Mouse (Mus musculus) embryonic facial prominence, embryonic 11.5 days (tissue): Measurements from ENCODE around the gene AC124108.1. TPM values are rescaled to one million over a fixed set of nuclear protein-coding genes. Genes with fewer than 3 reads are reported as not detected.

ENCODE experiments used
- ATAC-seq: fragments of 200-750 bp; cut with Nextera tagmentation; replicated peaks from 2 replicates; pipeline ENCODE4 v1.8.0; 2017; ENCODE audit warnings: low read depth; ENCODE audit not compliant: insufficient number of reproducible peaks, low FRiP score, low TSS enrichment
- DNase-seq: peaks from one replicate; pipeline ENCODE4 v3.0.0-alpha.2; 2015; ENCODE audit warnings: low spot score
- H3K27ac ChIP-seq: fragments of 300-500 bp; sonication (generic); replicated peaks from 2 replicates; pipeline ENCODE4 v1.5.1; 2014; ENCODE audit warnings: mild to moderate bottlenecking, low read depth, low read length, control low read depth
- H3K27me3 ChIP-seq: fragments of 300-500 bp; sonication (generic); 2 replicates; pipeline ENCODE4 v1.6.1; 2014; ENCODE audit warnings: mild to moderate bottlenecking, low read length, moderate library complexity, mixed read lengths; ENCODE audit not compliant: control insufficient read depth, insufficient read depth
- H3K36me3 ChIP-seq: fragments of 300-500 bp; sonication (generic); replicated peaks from 2 replicates; pipeline ENCODE4 v1.6.1; 2014; ENCODE audit warnings: low read depth, mild to moderate bottlenecking, low read length, moderate library complexity, mixed read lengths; ENCODE audit not compliant: control insufficient read depth, insufficient read depth
- H3K4me1 ChIP-seq: fragments of 300-500 bp; sonication (generic); 2 replicates; pipeline ENCODE4 v1.6.1; 2014; ENCODE audit warnings: low read length, mixed read lengths; ENCODE audit not compliant: control insufficient read depth, insufficient read depth
- H3K4me2 ChIP-seq: fragments of 300-500 bp; sonication (generic); 2 replicates; pipeline ENCODE4 v1.6.1; 2014; ENCODE audit warnings: low read depth, mild to moderate bottlenecking, control low read depth, low read length, moderate library complexity
- H3K4me3 ChIP-seq: fragments of 300-500 bp; sonication (generic); 2 replicates; pipeline ENCODE4 v1.5.1; 2014; ENCODE audit warnings: low read depth, low read length, control low read depth
- H3K9ac ChIP-seq: fragments of 300-500 bp; sonication (generic); replicated peaks from 2 replicates; pipeline ENCODE4 v1.6.1; 2014; ENCODE audit warnings: mild to moderate bottlenecking, control low read depth, low read length
- H3K9me3 ChIP-seq: fragments of 300-500 bp; sonication (generic); replicated peaks from 2 replicates; pipeline ENCODE4 v1.6.1; 2016; ENCODE audit warnings: mild to moderate bottlenecking, low read length, inconsistent platforms, mixed read lengths; ENCODE audit not compliant: control insufficient read depth
- WGBS: fragments of 180-500 bp; shearing (Covaris S2); extraction: QIAGEN DNeasy Blood & Tissue Kit; methylation state at CpG from one replicate; pipeline ENCODE4 v1.1.7; 2014; 5-methylcytosine and 5-hydroxymethylcytosine counted together
- polyA plus RNA-seq: library from polyadenylated mRNA; unstranded; fragments of >200 nt; fragmentation: Nextera tagmentation; extraction: Ambion mirVana; gene quantifications from 2 replicates; pipeline ENCODE4 v1.2.1, GENCODE M21; 2014

Gene AC124108.1
- polyA plus RNA-seq, 1 experiment from 2014 or later: 0.65 TPM

DNA sequence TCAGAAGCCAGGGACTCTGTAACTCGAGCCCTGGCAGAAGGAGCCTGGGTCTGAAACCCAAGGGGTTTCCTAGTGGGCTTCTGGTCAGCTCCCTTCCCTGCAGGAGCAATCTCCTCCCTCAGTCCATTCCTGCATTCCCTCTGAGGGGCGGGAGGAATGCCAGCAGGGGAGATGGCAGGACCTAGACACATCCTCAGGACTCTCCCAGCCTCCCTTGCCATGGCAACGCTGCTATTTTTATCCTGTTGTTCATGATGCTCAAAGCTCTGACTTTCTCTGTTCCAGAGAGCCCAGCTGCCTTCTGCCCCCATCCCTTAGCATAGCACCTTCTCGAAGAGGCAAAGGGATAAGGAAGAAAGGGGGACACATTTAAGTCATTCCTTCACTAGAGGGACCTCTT lies 16.9 kb downstream of the AC124108.1 start:
- Histone ChIP-seq H3K9me3 (no peaks in the 10 kb centered on the region), H3K4me1 (no peaks in the 10 kb centered on the region; the same call in 1 of the 2 replicates), H3K9ac (no peak overlapping the region), H3K27me3 (peaks cover 3% of the 10 kb centered on the region; the same call in 1 of the 2 replicates), H3K4me2 (no peak overlapping the region), H3K27ac (no peak overlapping the region), H3K4me3 (no peak overlapping the region), H3K36me3 (no peaks in the 10 kb centered on the region)
- no peak for ATAC-seq
- no peak for DNase-seq
- WGBS: 15% methylated on average over 4 of the region's 4 CpGs

DNA sequence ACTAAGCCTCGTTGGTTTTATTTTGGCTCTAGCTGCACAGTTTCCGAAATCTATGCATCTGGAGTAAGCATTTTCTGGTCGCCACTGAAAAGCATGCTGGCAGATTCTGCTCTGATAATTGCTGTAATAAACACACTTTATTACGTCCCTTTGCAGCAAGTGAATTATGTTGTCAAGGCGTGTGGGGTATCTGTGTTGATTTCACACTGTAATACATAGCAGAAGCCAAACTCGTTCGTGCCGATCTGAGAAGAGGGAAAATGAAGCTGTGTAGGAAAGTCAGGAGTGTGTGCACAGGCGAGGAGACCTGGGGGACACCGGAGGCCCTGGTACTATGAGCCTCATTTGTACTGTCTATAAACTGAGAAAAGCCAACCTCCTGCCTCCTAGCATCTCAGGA lies 18.1 kb downstream of the AC124108.1 start:
- Histone ChIP-seq H3K27ac (no peak overlapping the region), H3K9me3 (no peaks in the 10 kb centered on the region), H3K27me3 (peaks cover 3% of the 10 kb centered on the region; the same call in 1 of the 2 replicates), H3K36me3 (no peaks in the 10 kb centered on the region), H3K4me1 (no peaks in the 10 kb centered on the region; the same call in 1 of the 2 replicates), H3K4me2 (no peak overlapping the region), H3K9ac (no peak overlapping the region), H3K4me3 (no peak overlapping the region)
- ATAC-seq: no peak
- 65% methylated on average over 10 of the region's 10 CpGs for WGBS
- no peak for DNase-seq

DNA sequence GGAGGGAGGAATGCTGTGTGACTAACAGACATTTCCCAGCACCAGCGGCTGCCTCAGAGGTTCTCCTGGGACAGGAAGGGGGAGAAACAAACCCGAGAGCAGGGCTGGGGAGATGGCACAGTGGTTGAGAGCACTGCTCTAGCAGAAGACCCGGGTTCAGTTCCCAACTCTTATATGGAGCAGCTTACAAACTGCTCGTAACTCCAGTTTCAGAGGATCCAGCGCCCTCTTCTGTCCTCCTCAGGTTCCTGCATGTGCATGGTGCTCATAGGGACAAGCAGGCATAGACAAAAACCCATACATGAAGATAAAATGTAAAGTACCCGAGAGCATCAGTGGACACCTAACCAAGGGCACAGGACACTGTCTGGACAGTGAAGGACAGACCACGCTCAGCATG lies 19.7 kb downstream of the AC124108.1 start:
- no peak overlapping the region for H3K4me3 ChIP-seq

DNA sequence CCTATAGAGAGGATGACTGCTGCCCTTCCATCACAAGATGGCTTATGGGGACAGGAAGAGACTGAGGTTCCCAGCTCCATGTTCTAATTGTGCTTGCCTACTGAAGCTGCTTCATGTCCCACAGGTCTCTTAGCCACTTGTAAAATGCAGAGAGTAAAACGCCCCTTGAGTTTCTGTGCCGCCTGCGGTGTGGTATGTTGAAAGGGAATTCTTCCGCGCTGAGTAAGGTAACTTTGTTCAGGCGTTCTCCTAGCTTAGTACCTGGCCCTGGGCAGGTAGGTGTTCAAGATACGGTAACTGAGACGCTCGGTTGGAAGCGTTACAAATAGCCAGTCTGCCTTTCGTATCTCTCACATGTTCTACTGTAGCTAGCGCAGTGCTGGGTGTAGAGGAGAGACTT lies 20.4 kb downstream of the AC124108.1 start:
- Histone ChIP-seq H3K36me3 (no peaks in the 10 kb centered on the region), H3K27me3 (peaks cover 3% of the 10 kb centered on the region; the same call in 1 of the 2 replicates), H3K4me1 (no peaks in the 10 kb centered on the region; the same call in 1 of the 2 replicates), H3K9me3 (no peaks in the 10 kb centered on the region), H3K4me3 (no peak overlapping the region), H3K27ac (no peak overlapping the region), H3K4me2 (no peak overlapping the region; the same call in 1 of the 2 replicates), H3K9ac (no peak overlapping the region)
- DNase-seq (no peak), ATAC-seq (no peak)
- WGBS: 39% methylated on average over 12 of the region's 12 CpGs

More for the DNA sequence above, 19.7 kb downstream of the AC124108.1 start:
- Histone ChIP-seq H3K9me3 (no peaks in the 10 kb centered on the region), H3K9ac (no peak overlapping the region), H3K27me3 (peaks cover 3% of the 10 kb centered on the region; the same call in 1 of the 2 replicates), H3K27ac (no peak overlapping the region), H3K36me3 (no peaks in the 10 kb centered on the region), H3K4me2 (no peak overlapping the region), H3K4me1 (no peaks in the 10 kb centered on the region; the same call in 1 of the 2 replicates)
- WGBS: 17% methylated on average over 7 of the region's 7 CpGs
- DNase-seq (peak; percentile 66), ATAC-seq (no peak)

DNA sequence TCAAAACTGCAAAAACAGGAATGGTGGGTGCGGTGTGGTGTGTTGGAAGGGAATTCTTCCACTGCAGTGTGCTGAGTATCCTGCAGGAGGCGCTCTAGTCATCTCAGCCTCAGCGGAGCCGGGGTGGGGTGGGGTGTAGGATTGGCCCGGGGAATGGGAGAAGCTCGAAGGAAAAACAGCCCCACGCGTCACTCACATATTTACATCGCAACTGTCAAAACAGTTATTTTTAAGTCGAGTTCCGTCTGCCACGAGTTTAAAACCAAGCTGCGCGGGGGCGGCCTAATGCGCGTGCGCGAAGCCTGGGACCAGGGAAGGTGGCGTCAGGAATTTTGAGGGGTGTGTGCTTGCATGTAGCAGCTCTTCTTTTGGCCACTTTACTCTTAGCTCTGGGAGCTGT lies 21.0 kb downstream of the AC124108.1 start:
- Histone ChIP-seq H3K27ac (no peak overlapping the region), H3K9me3 (no peaks in the 10 kb centered on the region), H3K36me3 (no peaks in the 10 kb centered on the region), H3K4me1 (no peaks in the 10 kb centered on the region; the same call in 1 of the 2 replicates), H3K4me3 (peak overlapping the region; percentile 14; the same call in 1 of the 2 replicates), H3K27me3 (peaks cover 3% of the 10 kb centered on the region; the same call in 1 of the 2 replicates), H3K9ac (no peak overlapping the region), H3K4me2 (peak overlapping the region; percentile 22; the same call in 1 of the 2 replicates)
- DNase-seq: peak; percentile 64
- no peak for ATAC-seq
- WGBS: 5% methylated on average over 20 of the region's 20 CpGs

DNA sequence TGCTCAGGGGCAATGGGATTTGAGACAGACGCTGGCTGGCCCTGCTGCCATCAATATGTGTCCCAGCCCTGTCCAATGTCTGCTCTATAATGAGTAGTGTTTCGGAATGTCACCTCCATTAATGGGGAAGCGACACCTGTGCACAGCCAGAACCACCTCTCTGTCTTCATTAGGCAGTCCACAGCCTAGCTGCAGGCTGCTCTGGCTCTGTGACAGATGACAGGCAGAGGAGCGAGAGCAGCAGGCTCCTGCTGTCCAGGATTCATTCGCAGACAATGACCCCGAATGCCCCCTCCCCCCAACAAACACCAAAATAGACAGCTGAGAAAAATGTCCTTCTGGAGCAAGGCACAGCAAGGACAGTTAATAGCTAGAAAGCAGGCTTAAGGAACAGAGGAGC lies 21.8 kb downstream of the AC124108.1 start:
- Histone ChIP-seq H3K4me1 (no peaks in the 10 kb centered on the region; the same call in 1 of the 2 replicates), H3K36me3 (no peaks in the 10 kb centered on the region), H3K27me3 (peaks cover 3% of the 10 kb centered on the region; the same call in 1 of the 2 replicates), H3K4me2 (no peak overlapping the region), H3K27ac (no peak overlapping the region), H3K4me3 (no peak overlapping the region), H3K9ac (no peak overlapping the region), H3K9me3 (no peaks in the 10 kb centered on the region)
- 41% methylated on average over 6 of the region's 6 CpGs for WGBS
- peak; percentile 45; the same call in 1 of the 2 replicates for ATAC-seq
- no peak for DNase-seq

DNA sequence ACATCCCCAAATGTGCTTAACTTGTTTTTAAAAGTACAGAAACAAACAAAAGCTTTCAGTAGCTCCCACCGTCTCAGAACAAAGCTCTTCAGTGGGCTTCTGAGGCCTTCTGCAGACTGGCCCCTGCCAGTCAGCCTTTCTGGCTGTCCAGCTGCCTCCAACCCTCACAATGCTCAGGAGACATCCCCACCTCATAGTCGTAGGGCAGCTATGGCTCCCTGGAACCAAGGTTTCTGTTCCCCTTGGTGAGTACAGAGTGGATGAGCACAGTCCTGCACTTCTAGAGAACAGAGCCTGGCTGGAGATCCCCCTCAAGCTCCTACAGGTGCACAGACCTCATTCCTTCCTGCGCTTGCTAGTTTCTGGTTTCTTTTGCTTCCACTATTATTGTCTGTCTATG lies 25.0 kb downstream of the AC124108.1 start:
- DNase-seq: no peak
- Histone ChIP-seq H3K9me3 (no peaks in the 10 kb centered on the region), H3K4me2 (no peak overlapping the region), H3K9ac (no peak overlapping the region), H3K4me3 (no peak overlapping the region), H3K27me3 (peaks cover under 1% of the 10 kb centered on the region; the same call in 1 of the 2 replicates), H3K36me3 (no peaks in the 10 kb centered on the region), H3K27ac (no peak overlapping the region), H3K4me1 (no peaks in the 10 kb centered on the region; the same call in 1 of the 2 replicates)
- no peak for ATAC-seq
- 49% methylated on average over 3 of the region's 3 CpGs for WGBS

DNA sequence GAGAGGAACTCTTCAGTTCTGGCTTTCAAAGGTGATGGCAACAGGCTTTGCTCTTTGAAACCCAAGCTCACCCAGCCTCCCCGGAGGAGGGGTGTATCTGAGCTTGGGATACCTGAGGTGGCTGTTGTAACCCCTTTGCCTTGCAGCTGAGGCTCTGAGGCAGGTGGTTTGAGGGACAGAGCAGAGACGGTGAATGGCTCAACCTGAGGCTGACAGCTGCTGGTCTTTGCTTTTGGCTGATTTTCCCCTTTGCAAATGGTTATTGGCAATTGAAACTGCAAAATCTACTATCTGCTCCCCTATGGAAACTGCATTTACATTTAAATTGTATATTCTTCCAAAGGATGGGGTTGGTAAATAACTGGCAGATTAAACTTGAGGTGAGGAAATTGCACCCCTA lies 30.4 kb downstream of the AC124108.1 start:
- Histone ChIP-seq H3K27me3 (no peaks in the 10 kb centered on the region), H3K4me2 (no peak overlapping the region), H3K4me1 (no peaks in the 10 kb centered on the region), H3K9me3 (no peaks in the 10 kb centered on the region), H3K9ac (no peak overlapping the region), H3K36me3 (no peaks in the 10 kb centered on the region), H3K4me3 (no peak overlapping the region), H3K27ac (no peak overlapping the region)
- no peak for DNase-seq
- ATAC-seq: no peak
- WGBS: 35% methylated on average over 2 of the region's 2 CpGs
